Mouse (Mus musculus) olfactory bulb, adult 2 months (tissue): ENCODE results near the gene Rgs7. TPM values are rescaled to one million over a fixed set of nuclear protein-coding genes. Genes with fewer than 3 reads are reported as not detected.

ENCODE experiments used
- H3K27ac ChIP-seq: fragments of 200-500 bp; 2 replicates; pipeline ENCODE4 v1.5.1; 2012; ENCODE audit warnings: low read depth, low read length; ENCODE audit not compliant: insufficient read depth
- H3K4me1 ChIP-seq: fragments of 200-500 bp; 2 replicates; pipeline ENCODE4 v1.6.1; 2012; ENCODE audit warnings: low read length; ENCODE audit not compliant: control insufficient read depth, insufficient read depth
- H3K4me3 ChIP-seq: fragments of 200-500 bp; 2 replicates; pipeline ENCODE4 v1.5.1; 2012; ENCODE audit warnings: mild to moderate bottlenecking, low read depth, low read length, moderate library complexity; ENCODE audit not compliant: insufficient read depth
- CTCF ChIP-seq: fragments of 200-500 bp; IDR thresholded peaks from 2 replicates; pipeline ENCODE4 v1.5.1; 2012; ENCODE audit warnings: low read depth, mild to moderate bottlenecking, low read length, moderate library complexity; ENCODE audit not compliant: insufficient read depth
- POLR2A ChIP-seq: fragments of 200-500 bp; IDR thresholded peaks from 2 replicates; pipeline ENCODE4 v1.6.1; 2012; ENCODE audit warnings: mild to moderate bottlenecking, low read depth, low read length, moderate library complexity; ENCODE audit not compliant: insufficient read depth
- WGBS: fragments of 180-500 bp; shearing (Covaris S2); methylation state at CpG from one replicate; pipeline ENCODE4 v1.1.7; 2018; 5-methylcytosine and 5-hydroxymethylcytosine counted together
- polyA plus RNA-seq: library from polyadenylated mRNA; stranded (reverse); fragments of >200 nt; gene quantifications from 2 replicates; pipeline ENCODE4 v1.2.4, GENCODE M21; 2012; ENCODE audit warnings: low replicate concordance; ENCODE audit not compliant: missing spikeins, insufficient read depth, insufficient read length

The Rgs7 gene
- polyA plus RNA-seq, 1 experiment: 416 TPM

GRCm38 (mm10) chr1:175184736-175185135, 307.6 kb downstream of the Rgs7 start:
- 79% methylated on average over 3 of the region's 3 CpGs for WGBS
- Histone ChIP-seq H3K4me1 (no peaks in the 10 kb centered on the region), H3K27ac (no peak overlapping the region), H3K4me3 (no peak overlapping the region)
- no peak for TF ChIP-seq POLR2A
- no peak for TF ChIP-seq CTCF

- TF ChIP-seq POLR2A: no peak
- TF ChIP-seq CTCF: no peak
- WGBS: 95% methylated on average over 1 of the region's 1 CpGs
- Histone ChIP-seq H3K4me1 (no peaks in the 10 kb centered on the region), H3K27ac (no peak overlapping the region), H3K4me3 (no peak overlapping the region)
Observed at GRCm38 (mm10) chr1:175178733-175179132, 313.6 kb downstream of the Rgs7 start.

- no peak overlapping the region for H3K4me3 ChIP-seq
- H3K27ac ChIP-seq: no peak overlapping the region
- TF ChIP-seq CTCF: no peak
- TF ChIP-seq POLR2A: no peak
- no peaks in the 10 kb centered on the region for H3K4me1 ChIP-seq
- 77% methylated on average over 5 of the region's 5 CpGs for WGBS
Observed at GRCm38 (mm10) chr1:175174918-175175675, 317.2 kb downstream of the Rgs7 start.

- H3K4me1 ChIP-seq: no peaks in the 10 kb centered on the region
- H3K4me3 ChIP-seq: no peak overlapping the region
- 82% methylated on average over 1 of the region's 1 CpGs for WGBS
- no peak overlapping the region for H3K27ac ChIP-seq
- TF ChIP-seq CTCF (no peak), POLR2A (no peak)
Observed at GRCm38 (mm10) chr1:175155469-175155868, 336.8 kb downstream of the Rgs7 start.

GRCm38 (mm10) chr1:175143051-175143450, 349.2 kb downstream of the Rgs7 start:
- WGBS: 41% methylated on average over 4 of the region's 4 CpGs
- Histone ChIP-seq H3K27ac (no peak overlapping the region), H3K4me1 (no peaks in the 10 kb centered on the region), H3K4me3 (no peak overlapping the region)
- TF ChIP-seq POLR2A (no peak), CTCF (no peak)

GRCm38 (mm10) chr1:175128525-175128924, 363.8 kb downstream of the Rgs7 start:
- peaks cover 2% of the 10 kb centered on the region for H3K4me1 ChIP-seq
- WGBS: 23% methylated on average over 2 of the region's 2 CpGs
- TF ChIP-seq CTCF (no peak), POLR2A (no peak)
- no peak overlapping the region for H3K4me3 ChIP-seq
- H3K27ac ChIP-seq: peak overlapping the region; percentile 44; the same call in 1 of the 2 replicates

- peaks cover 2% of the 10 kb centered on the region for H3K4me1 ChIP-seq
- no peak for TF ChIP-seq POLR2A
- no peak for TF ChIP-seq CTCF
- 82% methylated on average over 3 of the region's 3 CpGs for WGBS
- H3K27ac ChIP-seq: no peak overlapping the region
- H3K4me3 ChIP-seq: no peak overlapping the region
Observed at GRCm38 (mm10) chr1:175124416-175124815, 367.9 kb downstream of the Rgs7 start.

- Histone ChIP-seq H3K4me1 (no peaks in the 10 kb centered on the region), H3K27ac (no peak overlapping the region), H3K4me3 (no peak overlapping the region)
- no peak for TF ChIP-seq POLR2A
- no peak for TF ChIP-seq CTCF
- WGBS: 64% methylated on average over 4 of the region's 4 CpGs
Observed at GRCm38 (mm10) chr1:175118904-175119555, 373.3 kb downstream of the Rgs7 start.

GRCm38 (mm10) chr1:175108270-175108860, 383.9 kb downstream of the Rgs7 start:
- no peak overlapping the region for H3K27ac ChIP-seq
- WGBS: 70% methylated on average over 1 of the region's 1 CpGs
- TF ChIP-seq POLR2A: no peak
- no peak for TF ChIP-seq CTCF
- no peak overlapping the region for H3K4me3 ChIP-seq
- no peaks in the 10 kb centered on the region for H3K4me1 ChIP-seq
